Mouse (Mus musculus): ENCODE measurements around the gene Thnsl2.

The Thnsl2 gene

DNA sequence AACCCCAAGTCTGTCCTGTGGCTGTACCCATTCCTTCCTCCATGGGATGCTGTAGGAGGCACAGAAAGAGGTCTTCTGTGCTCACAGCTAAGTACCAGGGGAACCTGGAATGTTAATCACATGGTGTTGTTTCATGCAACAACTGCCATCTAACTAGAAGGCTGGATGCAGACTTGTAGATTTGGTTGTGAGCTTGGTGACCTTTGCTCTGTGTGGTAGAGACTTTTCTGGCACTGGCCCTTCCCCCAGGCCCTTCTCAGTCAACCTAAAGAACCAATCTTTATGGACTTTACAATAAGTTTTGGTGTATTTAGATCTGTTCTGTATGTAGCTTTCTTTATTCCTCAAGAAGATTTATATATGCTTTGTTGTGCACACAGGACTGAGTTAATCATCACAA, 13.2 kb downstream of the Thnsl2 start:
- ATAC-seq (ENCODE audit: low TSS enrichment): no peak

DNA sequence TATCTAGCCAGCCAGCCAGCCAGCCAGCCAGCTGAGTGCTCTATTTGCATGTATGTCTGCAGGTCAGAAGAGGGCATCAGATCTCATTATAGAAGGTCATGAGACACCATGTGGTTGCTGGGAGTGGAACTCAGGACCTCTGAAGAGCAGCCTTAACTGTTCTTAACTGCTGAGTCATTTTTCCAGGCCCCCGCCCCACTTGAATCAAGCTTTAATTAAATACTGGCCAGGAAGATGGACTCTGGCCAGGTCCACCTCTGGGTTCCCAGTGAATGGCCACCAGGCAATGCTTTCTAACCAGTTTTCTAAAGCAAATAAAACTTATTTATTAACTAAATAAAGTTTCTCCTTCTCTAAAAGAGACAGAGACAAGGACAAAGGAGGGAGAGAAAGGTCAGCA, 14.0 kb downstream of the Thnsl2 start:
- no peak for ATAC-seq (ENCODE audit: low TSS enrichment)

DNA sequence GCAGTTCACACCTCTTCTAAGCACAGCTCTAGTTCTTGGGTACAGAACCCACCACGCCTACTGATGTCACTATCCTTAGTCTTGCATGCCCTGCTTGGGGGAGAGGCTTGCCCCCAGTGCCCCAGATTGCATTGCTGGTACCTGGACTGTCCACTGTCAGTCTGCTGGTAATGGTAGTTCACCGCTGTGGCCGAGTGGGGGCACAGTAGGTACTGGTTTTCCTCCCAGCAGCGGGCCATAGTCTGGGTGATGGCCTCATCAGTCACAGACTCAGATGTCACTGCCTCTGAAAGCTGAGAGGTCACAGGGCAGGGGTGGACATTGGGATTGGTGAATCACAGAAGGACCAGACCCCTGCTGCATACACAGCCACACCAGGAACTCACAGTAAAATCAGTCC, 15.2 kb downstream of the Thnsl2 start:
- no peak for ATAC-seq (ENCODE audit: low TSS enrichment)

DNA sequence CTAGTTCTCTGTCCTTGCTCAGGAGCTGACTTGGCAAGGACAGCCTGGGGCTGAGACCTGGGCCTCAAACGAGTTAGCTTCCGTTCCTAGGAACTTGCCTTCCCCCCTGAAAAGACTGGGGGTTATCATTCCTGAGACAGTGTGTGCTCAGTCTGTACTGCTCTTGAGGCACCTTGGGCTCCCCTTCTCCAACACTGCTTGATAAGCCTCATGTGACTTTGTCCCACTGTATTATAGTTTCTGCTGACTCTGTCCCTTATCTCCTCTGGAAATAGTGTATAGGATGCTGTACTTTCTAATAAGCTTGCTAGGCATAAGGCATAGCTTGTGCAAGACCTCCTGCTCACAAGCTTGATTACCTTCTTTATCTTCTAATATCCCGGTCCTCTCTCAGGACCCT, 17.9 kb downstream of the Thnsl2 start:
- ATAC-seq (ENCODE audit: low TSS enrichment): no peak

DNA sequence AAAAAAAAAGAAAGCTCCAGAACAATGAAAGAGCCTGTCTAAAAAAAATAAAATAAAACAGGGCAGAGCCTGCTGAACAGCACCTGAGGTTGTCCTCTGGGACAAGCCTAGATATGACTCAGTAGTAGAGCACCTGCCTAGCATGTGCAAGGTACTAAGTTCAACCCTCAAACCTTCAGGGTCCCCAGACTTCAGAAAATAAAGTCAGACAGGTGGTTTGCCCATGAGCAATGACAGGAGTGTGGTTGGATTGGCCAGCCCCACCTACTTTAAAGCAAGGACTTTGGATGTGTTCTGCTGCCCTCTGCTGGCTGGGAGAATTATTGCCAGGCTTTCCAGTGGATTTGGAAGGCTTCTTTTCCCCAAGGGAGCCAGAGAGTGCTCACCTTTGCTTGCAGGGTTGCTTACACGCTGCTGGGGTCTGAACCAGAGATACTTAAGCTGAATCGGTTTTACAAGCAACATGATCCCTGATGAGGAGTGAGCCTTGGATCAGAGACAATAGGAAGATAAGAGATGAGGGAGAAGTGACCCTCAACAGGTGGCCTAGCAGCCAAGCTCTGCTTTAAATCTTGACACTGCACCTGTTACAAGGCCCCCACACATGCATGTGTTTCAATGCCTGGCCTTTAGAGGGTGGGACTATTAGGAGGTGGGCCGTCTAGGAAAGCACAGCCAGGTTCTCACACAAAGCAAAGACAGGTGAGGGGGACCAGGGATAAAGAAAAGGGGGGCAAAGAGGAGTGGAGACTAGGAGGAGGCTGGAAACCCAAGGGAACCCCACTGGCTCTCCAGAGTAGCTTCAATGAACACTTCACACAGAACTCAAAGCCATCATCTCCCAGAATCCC, 19.0 kb downstream of the Thnsl2 start:
- ATAC-seq (ENCODE audit: low TSS enrichment): peak; percentile 95

DNA sequence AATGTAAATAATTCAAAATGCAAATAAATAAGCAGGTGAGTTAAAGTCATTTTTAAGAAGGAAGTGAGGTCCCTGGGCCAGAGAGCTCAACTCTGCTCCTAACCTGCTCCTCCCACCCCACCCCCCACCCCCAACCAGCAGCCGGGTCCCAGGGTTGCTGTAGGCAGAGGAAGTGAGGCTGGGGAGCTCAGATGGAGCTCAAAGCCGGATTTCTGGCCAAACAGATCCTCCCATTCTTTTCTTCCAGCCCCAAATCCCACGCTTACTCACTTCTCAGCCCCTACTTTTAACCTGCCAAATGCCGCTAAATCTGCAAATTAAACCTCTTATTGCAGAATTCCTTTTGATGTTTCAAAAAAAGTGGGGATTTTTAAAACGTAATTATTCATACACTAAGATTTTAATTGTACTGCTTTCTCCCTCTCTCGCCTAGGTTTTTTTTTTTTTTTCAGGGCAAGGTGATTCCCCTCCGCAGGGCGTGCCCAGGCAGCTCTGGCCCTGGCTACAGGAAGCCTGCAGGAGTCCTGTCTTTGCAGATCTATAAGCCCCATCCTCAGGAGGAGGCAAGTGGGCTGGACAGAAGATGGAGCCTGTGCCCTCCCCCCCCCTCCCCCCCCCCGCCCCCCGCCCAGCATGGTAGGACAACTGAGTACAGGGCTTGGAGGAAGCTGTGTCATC, 24.5 kb downstream of the Thnsl2 start:
- ATAC-seq (ENCODE audit: low TSS enrichment): no peak

DNA sequence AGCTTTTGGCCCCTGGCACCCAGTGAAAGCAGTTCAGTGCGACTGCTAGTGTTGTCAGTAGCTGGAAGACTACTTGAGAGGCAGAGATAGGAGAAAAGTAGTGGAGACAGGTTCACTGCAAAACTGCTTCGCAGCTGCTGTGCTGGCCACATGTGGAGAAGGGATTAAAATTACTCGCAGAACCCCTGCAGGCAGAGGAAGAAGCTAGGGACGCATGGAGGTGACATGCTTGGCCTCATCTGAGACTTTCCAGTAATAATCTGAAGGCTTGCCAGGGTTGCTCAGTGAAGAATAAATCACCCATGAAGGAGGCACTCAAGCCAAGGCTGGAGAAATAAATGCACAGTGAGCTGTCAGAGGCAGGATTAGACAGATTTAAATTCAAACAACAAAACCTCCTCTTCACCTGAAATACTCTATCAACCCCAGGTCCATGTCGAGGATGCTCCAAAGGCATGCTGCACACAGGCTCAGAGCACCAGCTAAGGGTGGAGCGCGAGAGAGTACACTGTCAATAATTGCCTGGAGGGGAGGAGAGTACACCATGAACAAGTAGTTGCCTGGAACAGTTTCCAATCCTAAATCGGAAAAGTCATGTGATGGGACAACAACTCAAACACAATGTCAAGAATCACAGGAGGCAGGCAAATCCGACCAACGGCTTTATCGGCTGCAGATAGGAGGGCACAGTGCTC, 32.7 kb downstream of the Thnsl2 start:
- no peak for ATAC-seq (ENCODE audit: low TSS enrichment)

DNA sequence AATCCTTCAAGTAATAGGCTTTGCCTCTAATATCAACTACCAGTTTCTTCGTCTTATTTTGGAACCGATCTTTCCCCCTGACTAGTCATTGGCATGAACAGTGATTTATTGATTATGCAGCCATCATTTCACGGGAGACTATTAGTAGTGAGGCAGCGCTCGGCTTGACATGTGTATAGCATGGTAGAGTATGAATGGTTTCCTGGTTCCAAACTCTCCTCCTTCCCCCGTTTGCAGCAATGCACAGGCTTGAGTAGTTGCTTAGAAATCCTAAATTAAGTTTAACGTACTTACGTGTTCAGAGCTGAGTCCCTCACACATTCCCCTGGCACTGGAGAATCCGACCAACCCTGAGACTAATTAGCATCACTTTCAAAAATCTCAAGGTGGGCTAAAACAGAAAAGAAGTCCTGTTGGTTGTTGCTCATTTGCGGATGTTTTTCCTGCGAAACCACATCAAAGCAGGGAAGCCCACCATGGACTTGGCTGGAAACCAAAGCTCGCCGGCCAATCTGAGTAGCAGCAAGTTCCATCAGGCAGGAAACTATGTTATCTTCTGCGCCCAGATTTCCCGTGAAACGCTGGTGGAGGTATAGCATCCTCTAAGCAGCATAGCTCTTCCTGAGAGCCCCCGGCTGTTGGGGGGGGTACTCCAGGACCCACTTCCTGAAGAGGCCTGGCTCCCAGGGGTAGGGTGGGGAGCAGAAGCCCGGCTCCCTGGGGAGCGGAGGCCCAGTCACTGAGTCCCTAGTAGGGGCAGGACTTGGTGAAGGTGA, 37.9 kb downstream of the Thnsl2 start:
- ATAC-seq (ENCODE audit: low TSS enrichment): no peak

DNA sequence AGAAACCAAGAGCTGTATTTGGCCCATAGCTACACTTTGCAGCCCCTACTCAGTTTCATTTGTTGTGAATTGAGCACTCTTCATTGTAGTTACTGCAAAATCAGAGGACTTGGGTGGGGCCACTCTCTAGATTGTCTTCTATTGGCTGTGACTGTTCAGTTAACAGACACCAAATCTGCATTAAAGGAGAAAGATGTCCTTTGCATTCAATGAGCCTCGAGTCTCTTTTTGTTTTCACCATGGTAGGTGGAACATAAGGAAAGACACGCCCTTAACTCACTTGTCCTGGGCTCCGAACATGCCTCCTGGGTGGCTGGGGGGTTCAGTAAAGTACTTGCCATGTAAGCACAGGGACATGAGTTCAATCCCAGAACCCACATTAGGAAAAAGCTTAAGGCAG, 48.1 kb downstream of the Thnsl2 start:
- no peak for ATAC-seq (ENCODE audit: low TSS enrichment)

DNA sequence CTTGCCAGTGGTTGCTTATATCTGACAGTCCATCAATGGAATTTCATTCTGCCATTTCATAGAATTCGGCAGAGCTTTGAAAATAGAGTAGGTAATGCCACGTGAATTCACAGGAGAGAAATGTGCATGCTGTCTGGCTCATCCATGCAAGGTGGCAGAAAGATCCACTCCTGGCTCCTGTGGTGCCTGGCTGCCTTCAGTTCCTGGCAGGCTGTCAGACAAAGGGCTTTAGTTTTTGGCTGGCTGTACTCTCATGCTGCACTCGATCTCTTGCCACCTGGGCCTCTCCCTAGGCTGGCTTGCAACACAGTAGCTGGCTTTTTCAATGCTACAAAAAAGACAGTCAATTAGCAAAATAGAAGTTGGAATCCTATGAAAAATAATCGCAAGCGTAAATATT, 49.5 kb downstream of the Thnsl2 start:
- peak; percentile 55 for ATAC-seq (ENCODE audit: low TSS enrichment)

DNA sequence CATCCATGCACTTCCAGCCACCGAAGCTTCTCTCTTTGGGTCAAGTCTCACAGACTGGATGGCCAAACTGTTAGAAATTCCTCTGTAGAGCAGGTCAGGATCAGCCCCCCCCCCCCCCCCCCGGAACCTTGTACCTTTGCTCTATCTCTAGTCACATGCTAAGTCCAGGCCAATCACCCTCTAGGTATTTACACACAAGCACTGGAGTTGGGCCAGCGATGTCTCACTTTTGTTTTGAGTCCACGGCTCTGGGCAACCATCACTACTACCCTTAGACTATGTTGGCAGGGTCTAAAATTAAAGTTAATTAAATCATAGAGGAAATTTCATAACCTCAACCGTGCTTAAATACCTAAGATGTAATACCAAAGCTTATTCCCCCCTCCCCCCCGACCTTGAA, 50.6 kb downstream of the Thnsl2 start:
- no peak for ATAC-seq (ENCODE audit: low TSS enrichment)

DNA sequence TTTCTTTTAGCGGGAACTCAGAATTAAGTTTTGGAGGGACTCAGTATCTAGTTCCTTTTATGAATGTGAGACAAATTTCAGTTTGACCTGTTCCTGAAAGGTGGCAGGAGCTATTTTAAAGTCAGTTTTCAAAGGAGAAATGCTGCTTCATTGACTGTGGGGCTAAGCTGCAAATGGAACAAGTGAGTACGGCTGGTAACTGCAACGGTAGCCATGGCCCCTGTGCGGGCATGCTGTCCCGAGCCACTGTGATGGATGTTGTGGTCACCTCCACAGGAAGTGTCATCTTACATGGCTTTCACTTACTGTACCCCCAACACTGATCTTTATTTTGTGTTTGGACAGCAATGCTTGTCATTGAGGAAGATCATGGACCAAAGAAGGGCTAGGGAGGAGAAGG, 53.8 kb downstream of the Thnsl2 start:
- no peak for ATAC-seq (ENCODE audit: low TSS enrichment)

DNA sequence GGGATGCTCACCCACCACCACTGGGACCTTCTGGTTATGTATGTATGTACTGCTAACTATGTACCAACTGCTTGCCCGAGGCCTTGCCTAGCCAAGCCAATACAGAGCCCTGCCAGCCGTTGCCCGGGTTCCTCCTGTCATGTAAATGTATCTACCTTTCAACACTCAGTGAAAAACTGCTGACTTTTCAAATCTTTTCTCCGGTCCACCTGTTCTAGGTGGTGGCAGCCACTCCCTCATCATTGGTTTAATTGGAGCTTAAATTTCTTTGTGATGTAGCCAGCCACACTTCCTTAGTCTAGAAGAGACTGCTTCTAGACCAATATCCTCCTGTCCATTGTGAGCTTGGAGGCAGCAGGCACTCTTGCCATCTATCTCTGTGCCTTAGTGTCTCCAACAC, 54.5 kb downstream of the Thnsl2 start:
- ATAC-seq (ENCODE audit: low TSS enrichment): no peak

DNA sequence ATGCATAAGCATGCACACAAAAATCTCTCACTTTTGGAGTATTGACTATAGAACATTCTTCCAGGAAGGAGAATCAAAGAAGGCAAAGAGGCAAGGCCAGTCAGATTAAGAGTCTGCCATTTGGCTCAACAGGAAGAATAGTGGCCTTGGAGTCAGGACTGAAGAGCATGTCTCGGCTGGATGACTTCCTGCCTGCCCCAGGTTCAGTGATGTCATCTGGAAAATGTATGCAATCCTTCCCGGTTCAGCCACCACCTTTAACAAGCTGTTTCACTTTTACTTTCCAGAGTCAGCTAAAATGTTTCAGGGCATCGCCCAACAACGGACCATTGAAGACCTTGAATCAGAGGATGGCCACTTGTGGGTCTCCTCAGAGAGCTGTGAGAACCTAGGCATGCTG, 55.2 kb downstream of the Thnsl2 start:
- no peak for ATAC-seq (ENCODE audit: low TSS enrichment)

DNA sequence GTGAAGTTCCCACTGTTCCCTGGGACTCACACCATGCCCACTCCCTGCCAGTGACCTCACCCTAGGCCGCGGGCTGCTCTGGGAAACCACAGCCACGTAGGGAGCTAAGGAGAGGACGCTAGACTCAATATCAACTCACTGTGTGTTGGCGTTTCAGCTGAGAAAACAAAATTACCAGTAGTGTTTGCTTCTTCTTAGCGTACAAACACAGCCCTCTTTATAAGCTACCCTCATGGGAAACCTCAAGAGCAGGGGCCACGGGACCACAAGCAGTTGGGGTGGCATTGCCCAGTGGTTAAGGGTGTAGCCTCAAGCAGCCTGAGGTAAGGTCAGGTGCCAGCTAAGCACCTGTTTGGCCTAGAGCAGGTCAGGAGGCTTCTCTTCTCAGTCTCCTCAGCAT, 60.8 kb downstream of the Thnsl2 start:
- no peak for ATAC-seq (ENCODE audit: low TSS enrichment)

DNA sequence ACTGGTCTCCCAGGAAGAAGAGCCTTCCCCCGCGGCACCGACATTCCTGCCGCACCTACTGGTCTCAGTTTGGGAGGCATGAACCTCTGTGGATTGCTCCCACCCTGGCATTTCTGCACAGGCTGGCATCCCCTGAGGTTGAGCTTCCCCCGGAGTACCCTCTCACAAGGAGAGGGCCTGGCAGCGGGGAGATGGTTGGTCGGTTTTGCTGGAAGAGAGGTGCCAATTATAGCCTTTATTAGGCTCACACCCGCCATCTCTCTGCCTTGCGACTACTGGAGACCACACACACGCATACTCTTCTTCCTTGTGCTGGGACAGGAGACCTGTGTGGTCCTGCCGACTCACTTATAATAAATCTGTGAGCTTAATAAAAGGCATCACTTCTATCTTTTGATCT, 62.2 kb downstream of the Thnsl2 start:
- no peak for ATAC-seq (ENCODE audit: low TSS enrichment)

DNA sequence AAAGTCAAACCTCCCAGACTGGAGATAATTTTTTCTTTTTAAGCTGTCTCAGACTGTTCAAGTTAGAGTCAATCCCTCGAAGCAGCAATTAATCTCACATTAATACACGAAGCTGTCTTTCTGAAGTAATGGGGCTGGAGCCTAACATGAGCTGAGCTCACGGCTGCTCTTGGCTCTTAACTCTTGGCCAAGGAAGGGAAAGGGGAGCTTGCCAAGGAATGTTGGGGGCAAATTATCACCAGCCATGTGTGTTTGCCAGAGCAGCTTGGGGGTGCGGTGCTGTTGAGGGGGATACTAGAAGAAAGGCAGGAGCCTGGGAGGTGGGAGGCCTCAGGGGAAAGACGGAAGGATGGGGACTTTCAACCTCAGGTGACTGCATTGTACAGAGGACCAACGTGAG, 63.0 kb downstream of the Thnsl2 start:
- no peak for ATAC-seq (ENCODE audit: low TSS enrichment)
